Mouse (Mus musculus) Patski (cell line): ENCODE results near the gene Ttll4. TPM values are rescaled to one million over a fixed set of nuclear protein-coding genes. Genes with fewer than 3 reads are reported as not detected.

Experiments used
- ATAC-seq: fragments of 100-300 bp; one replicate; pipeline ENCODE4 v1.8.0; 2021
- CTCF ChIA-PET: fragments of 350-600 bp; sonication (Branson Sonifier 250); formaldehyde crosslinking; loops from one replicate; lab custom pipeline; 2022; ENCODE audit warnings: inconsistent platforms; lab: Charles Lee
- POLR2A ChIA-PET: fragments of 350-600 bp; sonication (Branson Sonifier 250); formaldehyde crosslinking; loops from one replicate; lab custom pipeline; 2022; ENCODE audit warnings: antibody characterized with exemption, inconsistent platforms; lab: Charles Lee
- DNase-seq: peaks from one replicate; pipeline ENCODE4 v3.0.0-alpha.2; 2011; ENCODE audit warnings: low read depth, low spot score
- H3K27me3 ChIP-seq: fragments of 371-371 bp; one replicate; pipeline ENCODE4 v1.5.1; 2021
- CTCF ChIP-seq: fragments of 100-300 bp; IDR thresholded peaks from one replicate; pipeline ENCODE4 v1.5.1; 2021
- in situ Hi-C: fragments of 300-500 bp; cut with MboI; formaldehyde crosslinking; loops from 3 replicates; pipeline ENCODE4 v1.11.1; 2018; ENCODE audit warnings: low pct_unique_long_range_greater_than_20kb, mixed read lengths
- polyA plus RNA-seq: library from polyadenylated mRNA; unstranded; gene quantifications from one replicate; pipeline ENCODE4 v1.2.3, GENCODE M21; 2021

The Ttll4 gene
- polyA plus RNA-seq: 23.6 TPM

DNA sequence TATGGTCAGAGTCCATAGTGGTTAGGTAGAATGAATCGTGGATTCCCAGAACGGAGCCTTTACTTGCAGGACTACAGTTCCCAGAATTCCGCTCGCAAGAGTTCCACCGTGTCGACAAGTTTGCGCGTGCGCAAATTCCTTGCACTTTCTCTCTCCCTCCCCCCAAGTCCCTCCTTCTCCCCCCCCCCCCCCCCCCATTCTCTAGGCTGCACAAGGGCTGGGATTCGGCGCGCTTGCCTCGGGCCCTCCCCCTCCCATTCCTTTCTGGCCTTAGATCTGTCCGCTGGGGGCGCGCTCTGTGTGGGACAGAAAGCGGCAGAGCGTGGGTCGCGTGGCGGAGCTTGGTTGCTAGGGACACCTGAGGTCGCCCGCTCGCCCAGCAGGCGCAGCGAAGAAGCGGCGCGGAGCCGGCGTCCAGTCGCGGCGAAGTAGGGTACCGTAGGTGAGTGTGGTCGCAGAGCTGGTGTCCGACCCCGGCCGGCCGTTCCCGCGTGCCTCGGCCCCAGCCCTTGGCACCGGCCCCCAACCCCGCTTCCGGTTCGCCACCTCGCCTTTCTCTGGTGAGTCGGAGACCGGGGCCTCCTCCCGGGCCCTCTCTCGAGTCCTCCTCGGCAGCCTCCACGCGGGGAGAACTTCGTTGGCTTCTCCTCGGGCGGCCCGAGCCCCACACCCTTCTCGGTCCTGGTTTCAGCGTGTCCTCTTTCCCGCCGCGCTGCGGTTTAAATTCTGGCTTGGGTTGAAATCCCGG lies at the start of gene Ttll4:
Gene Ttll4, plus strand, starts transcription at position 298 of the 748 bp plus-strand sequence.
- TF ChIP-seq CTCF: peak; percentile 88
- ChIA-PET CTCF (interaction anchor here (1.6 to 1.7 kb wide), 2 partner anchors 10 to 18 kb away, joined by 4 to 6 read pairs; no protein-coding TSS in a partner anchor), POLR2A (interaction anchor here (0.6 kb wide), 1 partner anchor 39 kb away, joined by 6 read pairs; no protein-coding TSS in a partner anchor)
- peak; percentile 99 for ATAC-seq
- in situ Hi-C loops: no loop called here
- no peaks in the 10 kb centered on the region for H3K27me3 ChIP-seq
- peak; percentile 66 for DNase-seq

DNA sequence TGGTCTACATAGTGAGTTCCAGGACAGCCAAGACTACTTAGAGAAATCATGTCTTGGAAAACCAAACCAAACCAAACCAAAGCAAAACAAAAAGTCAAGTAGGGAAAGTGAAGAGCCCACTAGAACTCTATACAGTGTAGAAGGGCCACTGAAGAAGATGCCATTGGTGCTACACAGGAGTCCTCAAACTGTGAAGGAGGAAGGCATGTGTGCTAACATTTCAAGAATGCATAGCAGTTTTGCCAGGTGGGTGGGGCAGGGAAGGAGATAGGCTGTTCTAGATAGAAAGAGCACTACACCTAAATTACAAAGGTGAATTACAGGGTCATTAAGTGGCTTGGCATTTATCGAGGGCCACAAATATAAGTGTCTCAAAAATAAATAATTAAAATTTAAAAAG lies 37.4 kb upstream of the Ttll4 start:
- ATAC-seq (no peak), DNase-seq (no peak)
- CTCF ChIA-PET: no interaction called here
- in situ Hi-C loops: no loop called here
- no peaks in the 10 kb centered on the region for H3K27me3 ChIP-seq
- POLR2A ChIA-PET: no interaction called here
- TF ChIP-seq CTCF: no peak

- no peak for TF ChIP-seq CTCF
- in situ Hi-C loops: no loop called here
- no peak for DNase-seq
- ChIA-PET POLR2A (interaction anchor here (1.0 kb wide), 1 partner anchor 25 kb away, joined by 3 read pairs; the partner anchor contains the start of genes Rnf25 and Stk36), CTCF (no interaction called here)
- no peaks in the 10 kb centered on the region for H3K27me3 ChIP-seq
- no peak for ATAC-seq
These were observed 35.5 kb upstream of the Ttll4 start for GRCm38 (mm10) chr1:74626076-74626475.

GRCm38 (mm10) chr1:74628001-74628400 lies 33.5 kb upstream of the Ttll4 start:
- in situ Hi-C loops: no loop called here
- no peak for ATAC-seq
- no peaks in the 10 kb centered on the region for H3K27me3 ChIP-seq
- CTCF ChIA-PET: interaction anchor here (1.6 kb wide), 1 partner anchor 15 kb away, joined by 4 read pairs; no protein-coding TSS in a partner anchor
- no peak for TF ChIP-seq CTCF
- DNase-seq: no peak
- POLR2A ChIA-PET: interaction anchor here (0.6 kb wide), 1 partner anchor 130 kb away, joined by 3 read pairs; no protein-coding TSS in a partner anchor

DNA sequence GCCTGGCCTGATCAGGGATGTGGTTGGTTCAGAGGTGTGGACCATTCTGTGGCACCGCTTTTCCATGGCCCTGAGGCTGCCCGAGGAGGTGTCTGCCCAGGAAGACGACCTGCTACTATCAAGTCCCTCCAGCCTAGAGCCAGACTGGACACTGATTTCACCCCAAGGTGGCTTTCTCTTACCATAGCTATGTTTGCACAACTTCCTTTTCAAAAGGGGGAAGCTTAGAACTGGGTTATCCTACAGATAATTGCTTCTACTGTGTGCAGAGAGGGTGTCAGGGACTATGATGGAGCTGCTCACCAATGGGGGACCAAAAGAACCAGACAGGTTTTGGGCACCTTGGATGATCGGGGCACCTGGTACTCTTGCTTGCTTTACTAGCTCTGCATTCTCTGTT lies 28.8 kb upstream of the Ttll4 start:
- in situ Hi-C loops: no loop called here
- no peak for ATAC-seq
- TF ChIP-seq CTCF: no peak
- ChIA-PET CTCF (interaction anchor here (1.3 kb wide), 1 partner anchor 11 kb away, joined by 3 read pairs; no protein-coding TSS in a partner anchor), POLR2A (interaction anchor here (1.1 kb wide), 1 partner anchor 12 kb away, joined by 3 read pairs; no protein-coding TSS in a partner anchor)
- H3K27me3 ChIP-seq: no peaks in the 10 kb centered on the region
- DNase-seq: no peak

DNA sequence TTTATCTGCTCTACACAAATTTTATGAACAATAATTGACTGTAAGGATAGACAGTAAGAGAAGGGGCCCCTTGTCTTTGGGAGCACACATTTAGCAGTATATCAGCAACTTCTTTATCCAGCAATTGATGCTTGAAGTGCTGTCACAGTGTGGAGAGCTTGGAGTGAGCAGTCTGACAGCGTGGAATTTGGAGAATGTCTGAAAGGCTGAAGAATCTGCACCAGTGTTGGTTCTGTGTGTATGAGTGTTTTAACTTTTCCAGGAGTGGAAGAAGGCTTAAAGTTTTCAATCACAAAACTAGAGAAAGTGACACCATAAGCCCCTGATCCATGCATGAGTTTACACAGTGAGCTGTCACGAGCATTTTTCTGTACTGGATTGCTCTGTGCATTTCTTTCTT lies 18.0 kb upstream of the Ttll4 start:
- no peak for TF ChIP-seq CTCF
- in situ Hi-C loops: loop anchor here (10.0 kb wide), 1 partner anchor 111 kb away; no protein-coding TSS in a partner anchor
- CTCF ChIA-PET: interaction anchor here (0.7 to 2.2 kb wide), 12 partner anchors 9 to 118 kb away, joined by 3 to 9 read pairs (median 4); no protein-coding TSS in a partner anchor
- H3K27me3 ChIP-seq: no peaks in the 10 kb centered on the region
- DNase-seq: no peak
- no peak for ATAC-seq
- POLR2A ChIA-PET: no interaction called here

DNA sequence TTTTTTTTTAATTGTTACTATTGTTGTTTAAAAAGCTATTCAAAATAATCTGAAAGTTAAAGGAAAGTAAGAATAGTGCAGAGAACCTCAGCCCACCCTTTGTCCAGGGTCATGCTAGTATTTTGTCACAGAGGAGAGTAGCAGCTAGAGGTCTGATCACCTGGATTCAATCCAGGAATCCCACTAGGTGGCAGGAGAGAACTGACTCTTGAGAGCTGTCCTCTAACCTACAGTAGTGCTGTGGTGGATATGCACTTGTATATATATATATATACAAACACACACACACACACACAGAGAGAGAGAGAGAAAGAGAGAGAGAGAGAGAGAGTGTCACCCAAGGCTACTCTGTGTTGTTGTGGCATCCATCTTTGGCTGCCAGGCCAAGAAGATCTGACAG lies 17.6 kb upstream of the Ttll4 start:
- in situ Hi-C loops: loop anchor here (10.0 kb wide), 1 partner anchor 111 kb away; no protein-coding TSS in a partner anchor
- DNase-seq: no peak
- ChIA-PET CTCF (interaction anchor here (0.7 to 2.2 kb wide), 12 partner anchors 9 to 117 kb away, joined by 3 to 9 read pairs (median 4); no protein-coding TSS in a partner anchor), POLR2A (no interaction called here)
- TF ChIP-seq CTCF: peak; percentile 57
- no peak for ATAC-seq
- no peaks in the 10 kb centered on the region for H3K27me3 ChIP-seq

DNA sequence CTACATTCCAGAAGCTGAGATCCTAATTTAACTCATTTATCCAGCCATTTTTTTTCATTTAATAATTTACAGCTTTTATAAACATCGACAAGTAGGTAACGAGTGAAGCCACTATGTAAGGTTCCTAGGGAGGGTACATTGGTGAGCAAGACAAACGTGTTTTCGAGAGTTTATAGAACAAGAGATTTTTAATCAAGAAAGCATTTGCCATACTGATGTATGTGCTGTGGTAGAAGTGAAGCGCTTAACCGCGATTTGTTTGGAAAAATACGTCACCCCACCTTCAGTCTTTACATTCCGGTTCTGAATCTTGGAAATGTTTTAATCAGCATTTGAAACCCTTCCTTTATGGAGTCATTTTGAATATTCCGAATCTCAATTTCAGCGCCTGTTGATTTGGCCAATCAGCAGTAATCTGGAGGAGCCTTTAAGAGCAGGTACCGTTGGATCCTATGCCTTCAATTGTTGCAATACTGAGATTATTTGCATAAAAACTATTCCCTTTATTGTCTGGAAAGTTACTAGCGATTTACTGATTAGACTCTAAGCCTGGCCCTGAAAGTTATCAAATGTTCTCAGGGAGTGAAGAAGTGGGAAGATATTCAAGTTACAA lies 814 bp downstream of the Ttll4 start:
- no peak for ATAC-seq
- H3K27me3 ChIP-seq: no peaks in the 10 kb centered on the region
- ChIA-PET POLR2A (interaction anchor here (0.6 kb wide), 1 partner anchor 39 kb away, joined by 6 read pairs; no protein-coding TSS in a partner anchor), CTCF (interaction anchor here (1.2 to 1.7 kb wide), 3 partner anchors 9 to 18 kb away, joined by 4 to 6 read pairs (median 4); no protein-coding TSS in a partner anchor)
- no peak for DNase-seq
- in situ Hi-C loops: no loop called here
- no peak for TF ChIP-seq CTCF

DNA sequence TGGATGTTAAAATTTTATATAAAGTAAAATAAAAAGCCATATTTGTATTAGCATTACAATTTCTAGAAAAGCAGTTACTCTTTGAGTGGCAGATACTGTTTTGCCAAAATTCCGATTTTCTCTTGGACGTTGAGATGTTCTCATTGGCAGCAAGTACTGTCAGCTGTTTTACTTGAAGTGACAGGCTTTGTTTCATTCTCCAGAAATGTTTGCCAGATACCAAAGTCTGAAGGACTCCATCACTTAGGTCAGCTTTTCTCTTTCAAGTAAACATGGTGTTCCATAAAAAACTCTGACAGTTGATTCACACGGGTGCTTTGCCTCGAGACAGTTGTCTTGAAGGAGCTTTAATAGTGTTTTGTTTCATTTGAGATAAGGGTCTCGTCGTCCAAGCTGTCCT lies 3.6 kb downstream of the Ttll4 start:
- in situ Hi-C loops: no loop called here
- DNase-seq (no peak), ATAC-seq (no peak)
- ChIA-PET POLR2A (interaction anchor here (1.6 kb wide), 1 partner anchor 64 kb away, joined by 4 read pairs; the partner anchor contains the start of genes Rnf25 and Stk36), CTCF (no interaction called here)
- TF ChIP-seq CTCF: no peak
- H3K27me3 ChIP-seq: no peaks in the 10 kb centered on the region

- TF ChIP-seq CTCF: no peak
- in situ Hi-C loops: no loop called here
- H3K27me3 ChIP-seq: no peaks in the 10 kb centered on the region
- ChIA-PET POLR2A (no interaction called here), CTCF (interaction anchor here (0.9 kb wide), 1 partner anchor 25 kb away, joined by 3 read pairs; no protein-coding TSS in a partner anchor)
- DNase-seq: no peak
- no peak for ATAC-seq
These were observed 6.8 kb downstream of the Ttll4 start for GRCm38 (mm10) chr1:74668371-74668770.
